Mouse (Mus musculus): ENCODE results near the gene Qrfpr.

Gene Qrfpr

DNA sequence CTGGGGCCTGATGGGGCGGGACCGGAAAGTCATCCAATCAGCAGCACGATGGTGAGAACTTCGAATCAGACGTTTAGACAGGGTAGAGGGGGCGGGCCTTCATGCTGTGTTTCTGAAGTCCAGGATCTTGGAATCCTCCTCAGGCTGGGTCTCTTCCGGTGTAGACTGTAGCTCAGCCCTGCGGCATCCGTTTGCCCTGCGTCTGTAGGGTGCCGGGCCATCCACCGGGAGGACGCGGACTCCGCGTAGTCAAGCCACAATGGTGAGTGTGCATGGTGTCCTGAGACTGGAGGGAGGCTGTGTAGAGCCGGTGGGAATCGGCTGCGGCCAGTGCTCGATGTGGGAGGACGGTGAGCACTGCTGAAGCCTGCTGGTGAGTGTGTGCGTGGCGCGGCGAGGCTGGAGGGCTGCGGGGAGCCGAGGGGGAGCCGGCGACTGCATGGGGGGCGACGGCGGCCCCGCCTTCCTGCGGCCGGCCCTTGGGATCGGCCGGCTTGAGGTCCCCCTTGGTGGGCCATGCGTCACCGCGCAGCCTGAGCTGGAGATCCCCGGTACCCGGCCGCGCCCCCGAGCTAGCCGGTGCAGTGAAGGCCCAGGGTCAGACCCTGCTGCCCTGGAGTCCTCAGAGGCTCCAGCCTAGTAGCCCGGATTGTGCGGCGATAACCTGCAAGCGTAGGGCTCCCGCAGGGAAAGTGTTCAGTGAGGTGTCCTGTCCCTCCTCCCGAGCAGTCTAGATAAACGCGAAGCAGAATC lies 71.0 kb downstream of the Qrfpr start, which contains the start of gene D3Ertd254e:
D3Ertd254e (plus strand) TSS at position 84 of the 753 bp plus-strand sequence.
- peak; percentile 98 for DNase-seq (ENCODE audit: low read depth, low spot score)

DNA sequence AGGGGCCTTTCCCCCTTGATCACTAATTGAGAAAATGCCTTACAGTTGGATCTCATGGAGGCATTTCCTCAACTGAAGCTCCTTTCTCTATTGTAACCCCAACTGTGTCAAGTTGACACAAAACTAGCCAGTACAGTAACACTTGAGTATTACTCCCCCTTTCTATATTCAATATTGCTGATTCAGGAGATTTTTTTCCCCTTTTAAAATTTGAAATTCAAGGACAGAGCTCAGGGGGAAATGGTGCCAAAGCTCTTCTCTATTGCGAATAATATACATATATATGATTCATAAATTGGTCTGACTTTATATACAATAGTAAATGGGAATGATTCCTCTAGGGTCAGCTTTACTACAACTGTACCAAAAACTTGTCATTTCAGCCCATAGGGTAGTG lies 71.6 kb downstream of the Qrfpr start:
- DNase-seq (ENCODE audit: low read depth, low spot score) = no peak

DNA sequence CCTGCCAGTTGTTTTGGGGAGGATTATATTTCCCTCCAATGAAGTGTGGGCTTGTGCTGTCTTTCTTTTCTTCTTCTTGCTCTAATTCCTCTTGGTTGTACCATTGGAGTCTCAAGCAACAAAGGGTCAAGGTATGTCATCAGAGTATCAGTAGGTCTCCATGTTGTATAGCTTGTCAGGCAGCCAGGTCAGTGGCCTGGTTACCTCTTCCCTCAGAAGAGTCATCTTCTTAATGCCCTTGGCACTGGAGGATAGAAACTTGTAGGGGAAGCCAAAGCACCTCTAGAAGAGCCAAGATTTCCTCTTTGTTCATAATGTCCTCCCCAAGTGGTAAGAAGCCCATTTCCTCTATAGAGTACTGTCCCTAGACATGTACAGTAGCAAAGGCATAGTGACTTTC lies 83.1 kb downstream of the Qrfpr start:
- no peak for DNase-seq (ENCODE audit: low read depth, low spot score)

DNA sequence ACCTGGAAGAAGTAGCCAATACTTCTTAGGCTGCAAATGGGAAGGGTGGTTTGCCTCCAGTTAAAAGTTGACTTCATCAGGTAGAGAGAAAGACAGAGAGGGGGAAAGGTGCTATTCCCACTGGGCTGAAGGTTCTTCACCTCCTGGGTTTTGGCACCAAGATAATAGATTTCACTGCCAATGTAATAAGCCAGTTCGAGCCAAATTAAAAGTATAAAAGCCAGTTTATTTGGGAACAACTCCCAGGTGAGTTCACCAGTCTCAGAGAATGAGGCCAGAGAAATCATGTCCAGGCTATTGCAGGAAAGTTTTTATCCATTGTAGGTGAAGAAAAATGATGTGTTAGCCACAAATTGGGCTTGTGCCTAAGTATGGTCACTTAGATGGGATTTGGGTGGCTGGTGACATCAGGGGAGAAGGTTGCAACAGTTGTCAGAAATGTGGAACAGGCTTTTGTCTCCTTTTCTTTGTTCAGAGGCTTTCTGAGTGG lies 83.9 kb downstream of the Qrfpr start:
- no peak for DNase-seq (ENCODE audit: low read depth, low spot score)

DNA sequence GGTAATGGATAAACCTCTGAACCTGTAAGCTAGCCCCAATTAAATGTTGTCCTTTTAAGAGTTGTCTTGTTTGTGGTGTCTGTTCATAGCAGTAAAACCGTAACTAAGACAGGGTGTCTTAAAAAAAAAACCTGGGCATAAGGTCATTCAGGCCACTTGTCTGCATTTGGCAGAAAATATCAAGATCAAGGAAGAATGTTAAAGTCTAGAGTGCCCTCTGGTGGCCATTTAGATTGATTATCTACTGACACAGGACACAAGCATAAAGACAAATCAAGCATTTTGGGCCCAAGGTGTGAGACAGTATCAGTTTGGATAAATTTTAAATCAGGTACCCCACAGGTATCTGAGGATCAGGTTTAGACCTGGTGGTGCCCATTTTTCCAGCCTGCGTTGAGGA lies 84.6 kb downstream of the Qrfpr start:
- DNase-seq (ENCODE audit: low read depth, low spot score) = peak; percentile 24

DNA sequence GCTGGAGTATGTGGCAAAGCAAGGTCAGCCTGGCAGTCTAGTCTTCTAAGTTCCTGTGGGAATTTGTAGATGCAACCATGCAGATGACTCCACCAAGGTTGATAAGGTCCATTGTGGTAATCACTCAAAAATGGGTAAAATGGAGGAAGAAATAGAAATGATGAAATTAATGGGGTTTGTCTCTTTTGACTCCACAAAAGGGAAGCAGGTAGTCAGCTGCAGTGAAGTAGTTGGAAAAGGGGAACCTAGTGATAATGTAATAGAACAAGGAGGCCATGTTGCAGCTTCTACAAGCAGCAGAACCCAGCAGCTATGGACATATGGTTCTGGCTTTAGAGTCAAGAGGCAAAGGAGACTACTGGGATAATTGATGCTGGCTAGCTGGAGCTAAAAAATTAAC lies 86.0 kb downstream of the Qrfpr start:
- no peak for DNase-seq (ENCODE audit: low read depth, low spot score)

Data from brain, adult 2 months (tissue).